Mouse (Mus musculus) urinary bladder, postnatal 14 days (tissue): Measurements from ENCODE around the gene Grb2.
A peak's percentile ranks its signal among the peaks of the same experiment; 100 is the strongest.
"Not testable (repeated sequence)": the region's sequence is repeated elsewhere in the genome, so short reads cannot be mapped to it uniquely, and the experiment has no call there.

Experiments
- DNase-seq: peaks from one replicate; pipeline ENCODE4 v3.0.0; 2021; ENCODE audit warnings: low spot score

Grb2 gene

GRCm38 (mm10) chr11:115645498-115645897 lies 62.9 kb downstream of the Grb2 start:
- not testable (repeated sequence) for DNase-seq

- DNase-seq, result no peak
Measured at GRCm38 (mm10) chr11:115644308-115644707, 64.1 kb downstream of the Grb2 start.

GRCm38 (mm10) chr11:115643265-115643664 lies 65.1 kb downstream of the Grb2 start:
- no peak for DNase-seq

DNA sequence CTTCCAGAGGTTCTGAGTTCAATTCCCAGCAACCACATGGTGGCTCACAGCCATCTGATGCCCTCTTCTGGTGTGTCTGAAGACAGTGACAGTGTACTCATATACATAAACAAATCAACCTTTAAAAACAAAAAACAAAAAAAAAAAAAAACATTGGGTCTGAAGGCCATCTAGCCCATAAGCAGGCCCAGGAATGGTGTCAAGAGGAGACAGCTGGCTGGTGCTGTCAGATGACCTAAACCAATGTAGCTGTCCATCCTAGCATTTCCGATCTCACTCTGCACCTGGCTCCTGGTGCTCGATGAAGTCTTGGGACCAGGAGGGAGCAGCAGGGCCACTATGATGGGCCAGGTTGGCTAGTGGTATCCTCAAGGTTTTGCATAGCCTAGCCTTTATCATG lies 65.7 kb downstream of the Grb2 start:
- DNase-seq, result no peak

GRCm38 (mm10) chr11:115641664-115642036 lies 66.7 kb downstream of the Grb2 start:
- DNase-seq, result no peak

DNA sequence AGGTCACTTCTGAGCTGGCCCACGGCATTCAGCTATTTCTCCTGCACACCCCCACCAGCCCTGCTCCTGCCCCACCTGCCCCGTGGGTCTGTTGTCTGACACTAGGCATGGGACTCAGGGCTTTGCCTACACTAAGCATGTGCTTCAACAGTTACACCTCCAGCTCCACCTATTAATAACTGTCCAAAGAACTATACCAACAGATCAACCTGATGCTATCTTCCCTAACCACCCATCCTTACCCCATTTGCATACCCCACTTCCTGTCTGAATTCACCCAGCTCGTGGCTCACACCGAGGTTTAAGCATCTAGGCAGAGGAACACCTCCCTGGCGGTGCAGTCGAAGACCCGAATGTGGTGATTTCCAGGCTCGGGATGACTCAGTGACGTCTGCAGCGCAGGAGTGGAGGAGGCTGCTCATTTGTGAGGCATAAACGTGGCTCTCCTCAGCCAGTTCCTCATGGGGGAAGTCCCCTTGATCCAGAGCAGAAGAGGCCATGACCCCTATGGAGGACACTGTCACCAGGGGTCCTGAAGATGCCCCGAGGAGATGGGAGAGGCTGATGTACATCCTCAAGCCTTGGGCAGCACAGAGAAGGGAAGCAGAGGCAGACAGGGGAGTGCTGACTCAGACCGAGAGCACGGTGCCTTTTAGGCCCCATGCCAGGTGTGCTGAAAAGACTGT lies 67.3 kb downstream of the Grb2 start:
- DNase-seq, result no peak

GRCm38 (mm10) chr11:115640311-115640828 lies 68.0 kb downstream of the Grb2 start:
- no peak for DNase-seq

- DNase-seq, result no peak
Measured at GRCm38 (mm10) chr11:115639540-115639939, 68.9 kb downstream of the Grb2 start.

DNA sequence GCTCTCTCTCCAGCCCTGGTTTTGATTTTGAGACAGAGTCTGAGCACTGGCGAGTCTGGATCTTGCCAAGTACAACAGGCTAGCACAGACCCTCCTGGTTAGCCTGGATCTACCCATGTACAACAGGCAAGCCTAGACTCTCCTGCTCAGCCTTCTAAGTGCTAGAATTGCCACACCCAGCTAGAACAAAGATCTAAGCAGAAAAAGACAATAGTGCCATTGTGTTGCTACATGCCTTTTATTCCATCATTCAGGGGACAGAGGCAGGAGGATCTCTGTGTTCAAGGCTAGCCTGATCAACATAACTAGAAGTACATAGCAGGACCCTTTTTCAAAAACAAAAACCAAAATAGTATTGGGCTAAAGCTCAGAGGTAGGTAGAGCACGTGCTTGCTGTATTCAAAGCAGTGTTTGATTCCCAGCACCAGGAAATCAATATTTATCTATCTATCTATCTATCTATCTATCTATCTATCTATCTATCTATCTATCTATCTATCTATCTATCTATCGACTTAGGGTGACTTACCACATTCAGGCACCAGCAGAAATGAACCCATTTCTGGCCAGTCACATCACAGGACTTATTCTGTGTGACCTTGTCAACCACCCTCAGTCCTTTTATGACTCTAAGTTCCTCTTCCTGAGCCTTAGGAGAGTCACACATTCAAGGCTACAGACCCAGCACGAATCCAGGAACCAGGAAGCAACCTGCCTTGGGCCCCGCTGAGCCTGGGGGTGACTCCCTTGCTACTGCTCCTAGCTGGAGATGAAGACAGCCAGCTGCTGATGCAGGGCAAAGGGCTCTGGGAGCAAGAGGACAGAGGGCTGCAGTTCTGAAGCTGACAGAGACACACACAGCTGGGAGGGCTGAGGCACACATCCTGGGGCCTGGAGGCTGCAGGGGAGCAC lies 69.6 kb downstream of the Grb2 start:
- no peak for DNase-seq

DNA sequence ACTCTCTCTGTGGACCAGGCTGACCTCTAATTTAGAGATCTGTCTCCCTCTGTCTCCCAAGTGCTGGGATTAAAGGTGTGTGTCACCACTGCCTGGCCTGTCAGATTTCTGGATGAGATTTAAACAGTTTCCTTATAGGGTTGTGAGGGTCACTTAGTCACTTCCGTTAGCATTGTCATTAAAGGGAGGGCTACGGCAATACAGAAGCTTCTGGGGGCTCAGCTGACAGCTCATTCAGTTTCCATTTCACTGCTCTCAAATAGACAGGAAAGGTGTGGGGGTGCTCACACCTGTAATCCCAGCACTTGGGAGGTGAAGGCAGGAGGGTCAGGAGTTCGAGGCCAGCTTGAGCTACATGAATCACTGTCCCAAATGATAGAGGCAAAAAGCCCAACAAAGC lies 71.4 kb downstream of the Grb2 start:
- DNase-seq, result no peak

DNA sequence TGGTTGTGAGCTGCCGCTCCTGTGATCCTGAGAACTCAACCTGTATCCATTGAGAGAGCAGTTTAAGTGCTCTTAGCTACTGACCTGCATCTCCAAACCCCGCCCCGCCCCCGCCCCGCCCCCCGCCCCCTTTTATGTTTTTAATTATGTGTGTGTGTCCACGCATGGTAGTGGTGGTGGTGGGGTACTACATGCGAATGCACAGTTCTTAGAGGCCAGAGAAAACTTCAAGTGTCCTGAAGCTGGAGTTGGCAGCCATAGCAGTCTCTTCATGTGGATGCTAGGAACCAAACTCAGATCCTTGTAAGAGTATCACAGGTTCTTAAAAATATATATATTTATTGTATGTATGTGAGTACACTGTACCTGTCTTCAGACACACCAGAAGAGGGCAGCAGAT lies 72.9 kb downstream of the Grb2 start:
- DNase-seq, result no peak

DNA sequence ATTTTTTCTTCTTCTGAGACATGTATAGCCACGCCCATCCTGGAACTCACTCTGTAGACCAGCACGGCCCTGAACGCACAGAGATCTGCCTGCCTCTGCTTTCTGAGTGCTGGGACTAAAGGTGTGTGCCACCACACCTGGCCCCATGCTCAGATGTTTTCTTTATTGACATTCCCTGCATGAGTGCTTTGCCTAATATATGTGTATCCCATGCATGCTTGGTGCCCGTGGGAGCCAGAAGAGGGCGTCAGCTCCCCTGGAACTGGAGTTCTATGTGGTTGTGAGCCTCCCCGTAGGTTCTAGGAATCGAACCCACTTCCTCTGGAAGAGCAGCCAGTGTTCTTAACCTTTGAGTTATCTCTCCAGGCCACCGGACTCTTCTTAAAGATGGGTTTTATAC lies 73.4 kb downstream of the Grb2 start:
- DNase-seq, result no peak

GRCm38 (mm10) chr11:115634109-115634508 lies 74.3 kb downstream of the Grb2 start:
- no peak for DNase-seq

GRCm38 (mm10) chr11:115632862-115633261 lies 75.5 kb downstream of the Grb2 start:
- no peak for DNase-seq

DNA sequence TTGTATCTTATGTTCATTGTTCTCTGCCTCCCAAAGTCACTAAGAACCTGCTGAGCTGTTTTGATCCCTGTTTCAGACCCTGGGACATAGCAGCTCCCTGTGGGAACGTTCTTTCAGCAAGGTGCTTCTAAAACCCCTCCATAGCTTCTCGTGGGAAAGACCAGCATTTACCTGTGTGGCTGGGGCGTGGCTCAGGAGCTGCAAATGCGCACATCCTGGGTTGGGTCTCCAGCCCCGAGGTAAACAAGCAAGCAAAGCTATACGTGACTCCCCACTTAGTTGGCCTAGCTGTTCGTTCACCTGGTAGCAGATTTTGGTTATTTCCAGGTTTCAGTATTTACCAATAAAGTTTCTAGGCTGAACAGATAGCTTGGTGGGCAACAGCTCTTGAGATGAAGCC lies 76.2 kb downstream of the Grb2 start:
- DNase-seq, result no peak

DNA sequence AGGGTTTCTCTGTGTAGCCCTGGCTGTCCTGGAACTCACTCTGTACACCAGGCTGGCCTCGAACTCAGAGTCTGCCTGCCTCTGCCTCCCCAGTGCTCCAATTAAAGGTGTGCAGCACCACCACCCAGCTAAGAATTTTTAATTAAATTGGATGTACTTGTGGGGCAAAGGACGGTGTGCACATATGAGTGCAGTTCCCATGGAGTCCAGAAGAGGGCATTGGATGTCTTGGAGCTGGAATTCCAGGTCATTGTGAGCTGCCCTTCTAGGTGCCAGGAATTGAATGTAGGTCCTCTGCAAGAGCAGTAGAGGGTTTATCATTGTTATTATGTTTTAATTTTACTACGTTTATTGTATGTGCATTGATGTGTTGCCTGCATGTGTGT lies 76.9 kb downstream of the Grb2 start:
- peak; percentile 55 for DNase-seq

DNA sequence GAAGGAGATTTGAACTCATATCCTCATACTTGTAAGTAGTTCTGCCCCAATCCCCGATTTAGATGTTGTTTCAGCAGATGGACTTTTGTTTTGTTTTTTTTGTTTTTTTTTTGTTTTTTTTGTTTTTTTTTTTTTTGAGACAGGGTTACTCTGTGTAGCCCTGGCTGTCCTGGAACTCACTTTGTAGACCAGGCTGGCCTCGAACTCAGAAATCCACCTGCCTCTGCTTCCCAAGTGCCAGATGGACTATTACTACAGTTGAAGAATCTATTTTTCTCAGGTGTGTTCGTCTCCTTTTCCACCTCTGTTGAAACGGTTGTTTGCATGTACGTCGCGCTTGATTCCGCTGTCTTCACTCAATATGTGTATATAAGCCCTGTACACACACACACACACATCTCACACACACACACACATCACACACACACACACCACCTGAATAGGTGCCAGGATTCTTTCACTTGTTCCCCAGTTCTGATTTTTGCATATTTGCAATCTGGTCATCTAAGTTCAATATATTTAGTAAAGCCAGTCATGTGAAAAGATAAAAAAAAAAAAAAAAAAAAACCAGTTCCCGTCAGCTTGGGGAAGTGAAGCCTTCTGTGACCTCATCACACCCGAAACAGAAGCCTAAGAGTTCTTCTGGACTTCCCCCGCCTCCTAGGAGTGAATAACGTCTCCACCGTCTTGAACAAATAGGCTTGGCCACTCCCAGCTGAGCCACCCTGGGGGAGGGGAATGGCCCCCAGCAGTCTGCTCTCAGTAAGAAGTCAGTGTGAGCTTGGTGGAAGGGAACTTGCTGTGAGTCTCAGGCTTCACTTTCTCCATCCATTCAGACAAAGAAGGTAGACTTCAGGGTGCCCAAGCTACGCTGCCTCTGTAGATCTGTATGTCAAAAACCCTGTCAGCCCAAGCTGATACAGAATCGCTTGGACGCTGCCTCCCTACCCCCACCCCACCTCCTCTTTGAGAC lies 77.6 kb downstream of the Grb2 start:
- DNase-seq, result peak; percentile 52

DNA sequence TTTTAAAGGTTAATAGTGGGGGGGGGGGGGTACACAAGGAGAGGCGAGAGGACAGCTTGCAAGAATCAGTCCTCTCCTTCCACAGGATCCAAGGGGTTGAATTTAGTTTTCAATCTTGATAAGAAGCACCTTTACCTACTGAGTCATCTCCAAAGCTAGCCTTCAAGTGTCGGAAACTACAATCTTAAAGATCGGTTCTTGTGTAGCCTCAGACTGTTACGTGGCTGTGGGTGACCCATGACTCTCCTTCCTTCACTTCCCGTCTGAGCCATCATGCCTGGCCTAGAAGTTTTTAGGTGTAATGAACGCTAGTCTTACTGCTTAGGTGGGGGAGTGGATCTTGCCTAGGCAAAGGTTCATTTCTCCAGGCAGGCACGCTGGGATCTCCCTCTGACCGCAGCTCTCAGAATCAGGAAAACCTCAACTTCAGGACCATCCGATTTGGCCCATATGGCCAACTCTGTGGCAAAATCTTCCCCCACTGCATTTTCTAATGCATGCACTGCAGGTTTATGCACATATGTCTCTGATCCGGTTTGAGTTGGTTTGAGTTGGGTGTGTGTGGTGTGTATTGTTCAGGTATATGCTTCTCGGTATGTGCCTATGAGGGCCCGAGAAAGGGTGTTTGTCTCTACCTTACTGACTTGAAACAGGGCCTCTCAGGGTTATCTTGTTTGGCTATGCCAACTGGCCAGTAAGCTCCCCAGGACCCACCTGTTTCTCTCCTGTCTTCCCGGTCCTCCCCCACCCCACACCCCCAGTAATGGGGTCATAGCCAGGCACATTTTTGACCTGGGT lies 78.5 kb downstream of the Grb2 start:
- DNase-seq, result no peak

GRCm38 (mm10) chr11:115628465-115629101 lies 79.8 kb downstream of the Grb2 start:
- DNase-seq, result no peak

DNA sequence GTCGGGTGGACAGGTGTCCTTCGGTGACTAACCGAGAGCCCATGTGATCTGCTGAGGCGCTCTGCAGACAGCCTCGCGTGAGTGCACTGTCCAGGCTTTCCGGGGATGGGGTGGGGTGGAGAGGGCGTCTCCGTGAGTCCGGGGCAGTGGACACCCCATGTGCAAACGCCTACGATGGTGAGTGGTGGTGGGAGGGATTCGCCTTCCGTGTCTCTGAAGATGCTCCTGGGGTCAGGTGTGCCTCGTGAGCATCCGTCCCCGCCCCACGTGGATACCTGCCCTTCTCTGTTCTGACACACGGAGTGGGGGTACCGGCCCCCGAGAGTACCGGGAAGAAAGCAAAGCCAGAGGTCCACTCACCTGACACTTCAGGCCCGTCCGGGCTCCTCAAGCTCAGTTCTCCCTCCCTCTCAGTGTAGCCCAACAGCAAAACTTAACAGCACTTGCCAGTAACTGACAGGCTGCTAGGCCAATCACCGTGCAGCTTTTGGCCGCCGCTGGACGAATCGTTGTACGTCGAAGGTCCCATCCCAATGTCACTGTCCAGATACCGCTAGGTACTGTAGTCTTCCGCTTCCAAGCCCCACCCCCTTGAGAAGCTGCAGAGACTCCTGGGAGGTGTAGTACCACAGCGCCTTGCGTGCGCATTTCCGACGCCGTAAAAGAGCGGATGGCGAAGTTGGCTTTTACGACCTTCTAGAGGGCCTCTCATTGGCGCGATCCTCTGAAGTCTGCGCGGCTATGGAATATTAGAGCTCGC lies 80.5 kb downstream of the Grb2 start, which contains the start of gene Slc25a19:
Gene Slc25a19 (minus strand): TSS at position 591 of the 760 bp plus-strand sequence.
- peak; percentile 100 for DNase-seq
